In genomic region chr8:57757476-57757875, GRCm38 (mm10) we compare ENCODE assay signal across 27 mouse cellular contexts.
"Had no signal": no experiment of that assay in that cellular context is flagged by ENCODE, and none has a peak within 500 bp of the region (broad histone marks: within the 10 kb centered on the region; RNA-seq: fewer than 3 reads in every experiment).

No protein-coding gene starts in this region.

- H3K27me3 ChIP-seq: heart, embryonic 13.5 days; heart, embryonic 15.5 days; hindbrain, embryonic 13.5 days; hindbrain, embryonic 15.5 days; intestine, embryonic 15.5 days; limb, embryonic 13.5 days; limb, embryonic 15.5 days; liver, embryonic 12.5 days had no signal

- H3K4me2 ChIP-seq: heart, embryonic 11.5 days; heart, embryonic 13.5 days; heart, embryonic 15.5 days; hindbrain, embryonic 13.5 days; hindbrain, embryonic 15.5 days; intestine, embryonic 15.5 days; limb, embryonic 13.5 days; limb, embryonic 15.5 days; liver, embryonic 12.5 days had no signal

- H3K27ac ChIP-seq: heart, adult 2 months; heart, embryonic 13.5 days; heart, embryonic 15.5 days; hindbrain, embryonic 13.5 days; hindbrain, embryonic 15.5 days; hindbrain, postnatal 0 days; intestine, embryonic 15.5 days; kidney, postnatal 0 days; limb, embryonic 13.5 days; limb, embryonic 15.5 days; liver, embryonic 12.5 days; liver, embryonic 14.5 days had no signal

- ATAC-seq: hindbrain, postnatal 0 days; inflammation-experienced regulatory T-cells, adult 6 months; intestine, embryonic 15.5 days; intestine, postnatal 0 days; liver, embryonic 12.5 days had no signal

- H3K4me3 ChIP-seq: heart, adult 2 months; heart, embryonic 13.5 days; heart, embryonic 15.5 days; hindbrain, embryonic 13.5 days; hindbrain, embryonic 15.5 days; intestine, embryonic 15.5 days; limb, embryonic 13.5 days; limb, embryonic 15.5 days; liver, embryonic 12.5 days had no signal

- H3K36me3 ChIP-seq: heart, embryonic 13.5 days; heart, embryonic 15.5 days; hindbrain, embryonic 13.5 days; hindbrain, embryonic 15.5 days; intestine, embryonic 15.5 days; limb, embryonic 13.5 days; limb, embryonic 15.5 days; liver, embryonic 12.5 days had no signal

- DNase-seq: gastrocnemius, postnatal 14 days; gastrocnemius, postnatal 36 days; heart, adult 11 months; heart, adult 2 months; heart, postnatal 14 days; heart, postnatal 36 days; kidney, adult 18-20 months; kidney, adult 8-10 months; kidney, postnatal 14 days; kidney, postnatal 36 days; layer of hippocampus, adult 9-11 months; layer of hippocampus, postnatal 36 days; left cerebral cortex, postnatal 4 days had no signal

- H3K9ac ChIP-seq: heart, embryonic 13.5 days; heart, embryonic 15.5 days; hindbrain, embryonic 13.5 days; hindbrain, embryonic 15.5 days; intestine, embryonic 15.5 days; limb, embryonic 13.5 days; limb, embryonic 15.5 days; liver, embryonic 12.5 days; liver, embryonic 14.5 days had no signal

- H3K4me1 ChIP-seq: heart, embryonic 13.5 days; heart, embryonic 15.5 days; intestine, embryonic 15.5 days; limb, embryonic 15.5 days; liver, embryonic 12.5 days had no signal

- H3K9me3 ChIP-seq: heart, embryonic 13.5 days; heart, embryonic 15.5 days; hindbrain, embryonic 13.5 days; hindbrain, embryonic 15.5 days; intestine, embryonic 15.5 days; limb, embryonic 13.5 days; limb, embryonic 15.5 days; liver, embryonic 12.5 days had no signal
